Mouse (Mus musculus) kidney, adult 2 months (tissue): ENCODE measurements at regions not wholly inside any gene's neighbourhood (a gene's known extent, or its start where the extent isn't known, plus 50 kb on each side); places are given as distances from the start of the nearest gene placed in this dataset.

Experiments
- DNase-seq: peaks from one replicate; pipeline ENCODE4 v3.0.0; 2021
- H3K27ac ChIP-seq: fragments of 200-500 bp; 2 replicates; pipeline ENCODE4 v1.5.1; 2012; ENCODE audit warnings: low read depth, low read length, control low read depth, inconsistent platforms; ENCODE audit not compliant: insufficient read depth
- H3K27me3 ChIP-seq: fragments of 200-500 bp; replicated peaks from 2 replicates; pipeline ENCODE4 v1.6.1; 2012; ENCODE audit warnings: mild to moderate bottlenecking, moderate library complexity, low read length, inconsistent platforms; ENCODE audit not compliant: control insufficient read depth, insufficient read depth
- H3K36me3 ChIP-seq: fragments of 200-500 bp; 2 replicates; pipeline ENCODE4 v1.6.1; 2012; ENCODE audit warnings: mild to moderate bottlenecking, moderate library complexity, low read length, inconsistent platforms; ENCODE audit not compliant: control insufficient read depth, insufficient read depth
- H3K4me1 ChIP-seq: fragments of 200-500 bp; 2 replicates; pipeline ENCODE4 v1.6.1; 2011; ENCODE audit warnings: low read length; ENCODE audit not compliant: control insufficient read depth, insufficient read depth
- H3K4me3 ChIP-seq: fragments of 200-500 bp; 2 replicates; pipeline ENCODE4 v1.5.1; 2011; ENCODE audit warnings: mild to moderate bottlenecking, low read depth, low read length, control low read depth; ENCODE audit not compliant: insufficient read depth
- CTCF ChIP-seq: fragments of 200-500 bp; conservative IDR thresholded peaks from 2 replicates; pipeline ENCODE4 v1.5.1; 2011; ENCODE audit warnings: low read depth, mild to moderate bottlenecking, control low read depth, low read length, moderate library complexity, mixed read lengths; ENCODE audit not compliant: insufficient read depth, insufficient read length
- POLR2A ChIP-seq: fragments of 200-500 bp; IDR thresholded peaks from one replicate; pipeline ENCODE4 v1.6.1; 2011; ENCODE audit warnings: low read depth, low read length, control low read depth
- WGBS: fragments of 180-500 bp; shearing (Covaris S2); methylation state at CpG from one replicate; pipeline ENCODE4 v1.1.7; 2018; 5-methylcytosine and 5-hydroxymethylcytosine counted together

GRCm38 (mm10) chr6:111621684-111622480 is 651.7 kb upstream of the Lmcd1 start:
- no peaks in the 10 kb centered on the region for H3K36me3 ChIP-seq
- TF ChIP-seq CTCF (no peak), POLR2A (no peak)

DNA sequence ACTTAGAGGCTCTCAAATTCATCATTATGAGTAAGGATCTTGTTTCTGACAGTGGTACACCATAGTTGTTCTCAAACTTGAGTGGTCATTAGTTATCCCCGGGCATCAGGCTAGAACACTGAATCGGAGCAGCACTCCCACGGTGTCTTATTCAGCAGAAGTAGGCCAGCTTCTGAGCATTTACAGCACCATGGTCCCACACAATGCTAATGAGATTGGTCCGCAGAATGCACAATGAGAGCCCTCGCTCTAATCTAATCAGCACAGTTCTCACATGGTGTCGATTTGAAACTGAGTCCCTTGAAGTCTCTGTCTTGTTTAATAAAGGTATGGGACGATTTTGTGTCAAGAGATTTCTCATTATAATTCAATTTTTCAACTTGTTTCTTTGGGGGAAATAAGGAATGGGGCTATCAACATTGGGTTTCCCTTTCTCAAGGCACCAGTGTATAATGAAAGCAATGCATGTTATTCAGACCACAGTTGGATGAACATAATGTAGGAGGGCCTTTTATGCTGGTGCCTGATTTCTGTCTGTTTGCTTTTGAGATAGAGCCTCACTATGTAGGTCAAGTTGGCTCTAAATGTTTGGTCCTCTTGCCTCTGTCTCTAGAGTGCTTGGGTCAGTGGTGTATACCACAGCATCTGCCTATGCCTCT is 650.9 kb upstream of the Lmcd1 start:
- no peak for DNase-seq
- no peak overlapping the region for H3K4me3 ChIP-seq
- H3K4me1 ChIP-seq = no peaks in the 10 kb centered on the region
- H3K36me3 ChIP-seq = no peaks in the 10 kb centered on the region
- H3K27ac ChIP-seq = no peak overlapping the region
- whole genome bisulfite sequencing = 74% methylated on average over 7 of the region's 7 CpGs
- H3K27me3 ChIP-seq = no peaks in the 10 kb centered on the region
- TF ChIP-seq CTCF (no peak), POLR2A (no peak)

More at GRCm38 (mm10) chr6:111621684-111622480, 651.7 kb upstream of the Lmcd1 start:
- 61% methylated on average over 8 of the region's 8 CpGs for WGBS
- no peak for DNase-seq
- H3K27me3 ChIP-seq = no peaks in the 10 kb centered on the region
- H3K4me3 ChIP-seq = no peak overlapping the region
- H3K27ac ChIP-seq = no peak overlapping the region
- H3K4me1 ChIP-seq = no peaks in the 10 kb centered on the region

DNA sequence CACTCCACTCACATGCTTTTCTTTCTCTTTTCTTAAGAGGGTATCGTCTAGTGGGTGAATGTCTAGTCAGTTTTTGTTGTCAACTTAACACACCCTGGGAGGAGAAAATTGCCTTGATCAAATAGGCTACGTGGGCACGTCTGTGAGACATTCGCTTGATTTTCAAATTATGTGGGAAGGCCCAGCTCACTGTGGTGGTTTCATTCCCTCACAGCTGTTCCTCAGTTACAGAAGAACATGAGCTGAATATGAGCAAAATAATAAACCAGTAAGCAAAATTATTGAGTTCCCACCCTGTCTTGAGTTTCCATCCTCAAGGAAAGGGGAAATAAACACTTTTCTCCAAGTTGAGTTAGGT is 650.4 kb upstream of the Lmcd1 start:
- no peak overlapping the region for H3K4me3 ChIP-seq
- 91% methylated on average over 4 of the region's 4 CpGs for WGBS
- no peaks in the 10 kb centered on the region for H3K36me3 ChIP-seq
- TF ChIP-seq CTCF (no peak), POLR2A (no peak)
- H3K27me3 ChIP-seq = no peaks in the 10 kb centered on the region
- no peak for DNase-seq
- no peak overlapping the region for H3K27ac ChIP-seq
- no peaks in the 10 kb centered on the region for H3K4me1 ChIP-seq

- Histone ChIP-seq H3K27me3 (no peaks in the 10 kb centered on the region), H3K36me3 (no peaks in the 10 kb centered on the region), H3K27ac (no peak overlapping the region), H3K4me3 (no peak overlapping the region), H3K4me1 (no peaks in the 10 kb centered on the region)
- TF ChIP-seq POLR2A = no peak
- TF ChIP-seq CTCF = no peak
- DNase-seq = no peak
Measured at GRCm38 (mm10) chr6:111625501-111625900, 648.1 kb upstream of the Lmcd1 start.

DNA sequence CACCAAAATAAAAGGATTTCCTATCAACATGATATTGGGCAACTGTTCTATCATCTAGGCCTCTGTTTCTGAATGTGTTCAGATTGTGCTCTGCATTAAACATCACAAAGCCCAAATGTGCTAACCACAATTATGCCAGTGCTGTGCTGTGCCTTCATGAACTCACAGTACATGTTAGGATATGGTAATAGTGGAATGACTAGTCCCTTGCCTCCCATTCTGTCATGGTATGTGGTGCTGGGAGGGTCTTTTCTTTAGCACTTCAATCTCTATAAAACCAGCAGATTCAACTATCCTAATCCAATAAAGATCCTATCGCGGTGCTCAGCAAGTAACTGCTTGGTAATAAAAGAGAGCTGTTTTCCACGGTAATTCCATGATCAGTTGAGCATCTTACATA is 620.8 kb upstream of the Lmcd1 start:
- no peak overlapping the region for H3K27ac ChIP-seq
- 93% methylated on average over 3 of the region's 3 CpGs for WGBS
- no peaks in the 10 kb centered on the region for H3K36me3 ChIP-seq
- TF ChIP-seq POLR2A (no peak), CTCF (no peak)
- no peaks in the 10 kb centered on the region for H3K4me1 ChIP-seq
- H3K4me3 ChIP-seq = no peak overlapping the region
- no peak for DNase-seq
- H3K27me3 ChIP-seq = no peaks in the 10 kb centered on the region

- WGBS = 55% methylated on average over 2 of the region's 2 CpGs
- Histone ChIP-seq H3K4me3 (no peak overlapping the region), H3K27me3 (no peaks in the 10 kb centered on the region), H3K27ac (no peak overlapping the region), H3K4me1 (no peaks in the 10 kb centered on the region), H3K36me3 (no peaks in the 10 kb centered on the region)
- no peak for DNase-seq
- no peak for TF ChIP-seq CTCF
- TF ChIP-seq POLR2A = no peak
Measured at GRCm38 (mm10) chr6:111659957-111660356, 613.6 kb upstream of the Lmcd1 start.

DNA sequence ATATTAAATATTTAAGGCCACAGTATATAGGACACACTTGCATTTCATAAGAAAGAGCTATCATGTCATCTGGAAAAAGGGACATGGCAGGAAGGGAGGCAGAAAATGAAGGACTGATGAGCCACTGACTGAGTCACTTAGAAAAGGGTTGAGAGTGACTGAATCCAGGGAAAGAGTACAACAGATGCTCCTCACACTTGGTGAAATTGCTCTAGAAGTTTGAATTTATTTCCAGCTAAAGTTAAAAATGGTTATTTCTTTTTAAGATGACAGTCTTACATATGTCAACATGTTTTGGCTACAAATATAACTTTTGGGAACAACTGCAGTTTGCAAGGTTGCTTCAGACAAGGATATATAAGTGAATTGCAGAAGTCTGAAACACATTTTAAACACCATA is 609.0 kb upstream of the Lmcd1 start:
- TF ChIP-seq POLR2A = no peak
- no peak for TF ChIP-seq CTCF
- DNase-seq = no peak

GRCm38 (mm10) chr6:111684911-111685310 is 588.6 kb upstream of the Lmcd1 start:
- no peak for TF ChIP-seq POLR2A
- no peak for TF ChIP-seq CTCF
- no peak for DNase-seq
- H3K4me3 ChIP-seq = no peak overlapping the region
- no peaks in the 10 kb centered on the region for H3K27me3 ChIP-seq
- H3K27ac ChIP-seq = no peak overlapping the region
- 70% methylated on average over 2 of the region's 2 CpGs for WGBS
- H3K4me1 ChIP-seq = no peaks in the 10 kb centered on the region
- no peaks in the 10 kb centered on the region for H3K36me3 ChIP-seq

More for the DNA sequence above, 609.0 kb upstream of the Lmcd1 start:
- Histone ChIP-seq H3K27me3 (no peaks in the 10 kb centered on the region), H3K27ac (no peak overlapping the region), H3K4me1 (no peaks in the 10 kb centered on the region), H3K36me3 (no peaks in the 10 kb centered on the region), H3K4me3 (no peak overlapping the region)
